Mouse (Mus musculus): Measurements from ENCODE around the gene Clic1.
"Not testable (repeated sequence)": the region's sequence is repeated elsewhere in the genome, so short reads cannot be mapped to it uniquely, and the experiment has no call there.

The Clic1 gene

GRCm38 (mm10) chr17:35021163-35021808 lies 28.5 kb upstream of the Clic1 start:
- DNase-seq (ENCODE audit: low read depth, low spot score) = peak; percentile 81

GRCm38 (mm10) chr17:35021842-35022477 lies 27.8 kb upstream of the Clic1 start:
- no peak for DNase-seq (ENCODE audit: low read depth, low spot score)

DNA sequence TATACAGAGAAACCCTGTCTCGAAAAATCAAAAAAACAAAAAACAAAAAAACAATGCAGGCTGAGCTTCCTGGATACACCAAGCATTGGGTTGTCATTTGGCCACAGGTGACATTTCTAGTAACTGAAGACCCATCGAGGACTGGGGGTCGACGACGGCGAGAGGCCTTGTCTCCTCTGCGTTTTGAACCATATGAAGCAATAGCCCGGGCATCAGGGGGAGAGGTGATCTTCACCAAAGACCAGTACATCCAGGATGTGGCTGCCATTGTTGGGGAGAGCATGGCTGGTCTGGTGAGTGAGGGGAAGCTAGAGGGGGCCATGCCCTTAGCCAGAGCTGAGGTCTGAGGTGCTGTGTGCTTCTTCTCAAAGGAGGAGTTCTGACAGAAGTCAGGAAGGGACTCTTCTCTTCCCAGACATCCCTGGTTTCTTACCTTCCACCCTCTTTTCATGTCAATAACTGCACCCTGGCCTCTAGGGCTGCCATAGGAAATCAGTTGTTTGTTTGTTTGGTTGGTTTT lies 27.2 kb upstream of the Clic1 start:
- DNase-seq (ENCODE audit: low read depth, low spot score) = no peak

DNA sequence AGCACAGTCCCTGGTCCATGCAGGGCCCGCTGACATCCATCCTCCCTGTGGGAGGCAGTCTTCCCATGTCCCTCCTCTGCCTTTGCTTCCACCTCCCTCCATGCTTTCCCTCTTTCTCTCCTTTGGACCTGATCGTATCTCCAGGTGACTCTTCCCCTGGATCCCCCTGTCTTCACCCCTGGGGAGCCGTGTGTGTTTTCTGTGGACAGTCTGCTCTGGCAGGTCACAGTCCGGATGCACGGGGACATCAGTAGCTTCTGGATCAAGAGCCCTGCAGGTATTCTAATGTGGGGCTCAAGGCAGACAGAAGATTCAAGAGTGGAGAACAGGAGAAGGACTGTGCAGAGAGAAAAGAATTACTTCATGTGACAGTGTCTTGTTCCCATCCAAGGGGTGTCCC lies 26.5 kb upstream of the Clic1 start:
- DNase-seq (ENCODE audit: low read depth, low spot score) = no peak

DNA sequence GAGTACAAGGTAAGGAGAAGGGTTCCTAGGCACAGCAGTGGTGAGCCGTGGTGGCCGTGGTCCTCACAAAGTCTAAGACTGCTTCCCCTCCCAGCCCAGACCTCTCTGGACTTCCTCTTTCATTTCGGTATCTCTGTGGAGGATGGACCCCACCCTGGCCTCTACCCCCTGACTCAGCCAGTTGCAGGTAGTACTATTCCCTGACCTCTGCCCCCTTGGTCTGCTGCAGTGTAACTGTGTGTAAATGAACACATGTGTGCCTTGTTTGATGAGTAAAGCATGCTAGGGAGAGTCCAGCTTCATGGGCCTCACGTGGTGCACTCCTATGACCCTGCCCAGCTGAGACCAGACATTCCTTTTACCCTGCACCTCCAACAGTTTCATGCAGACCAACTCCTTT lies 26.0 kb upstream of the Clic1 start:
- DNase-seq (ENCODE audit: low read depth, low spot score) = no peak

DNA sequence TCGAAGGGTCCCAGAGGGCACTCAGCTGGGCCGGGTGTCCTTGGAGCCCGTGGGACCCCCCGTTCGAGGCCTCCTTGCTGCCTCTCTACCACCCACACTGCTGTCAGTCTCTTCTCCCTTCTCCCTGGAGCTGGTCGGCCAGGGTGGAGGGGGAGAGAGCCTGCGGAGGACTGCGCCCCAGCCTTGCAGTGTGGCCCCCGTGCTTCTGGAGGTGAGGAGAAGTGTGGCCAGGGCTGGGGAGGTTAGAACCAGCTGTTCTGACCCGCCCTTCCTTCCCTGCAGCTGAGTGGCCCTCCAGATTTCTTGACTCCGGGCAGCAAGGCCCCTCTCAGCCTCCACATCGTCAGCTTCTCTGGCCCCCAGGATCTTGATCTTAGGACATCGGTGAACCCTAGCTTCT lies 25.5 kb upstream of the Clic1 start:
- no peak for DNase-seq (ENCODE audit: low read depth, low spot score)

- DNase-seq (ENCODE audit: low read depth, low spot score) = no peak
These were observed 24.9 kb upstream of the Clic1 start for GRCm38 (mm10) chr17:35024691-35025488.

DNA sequence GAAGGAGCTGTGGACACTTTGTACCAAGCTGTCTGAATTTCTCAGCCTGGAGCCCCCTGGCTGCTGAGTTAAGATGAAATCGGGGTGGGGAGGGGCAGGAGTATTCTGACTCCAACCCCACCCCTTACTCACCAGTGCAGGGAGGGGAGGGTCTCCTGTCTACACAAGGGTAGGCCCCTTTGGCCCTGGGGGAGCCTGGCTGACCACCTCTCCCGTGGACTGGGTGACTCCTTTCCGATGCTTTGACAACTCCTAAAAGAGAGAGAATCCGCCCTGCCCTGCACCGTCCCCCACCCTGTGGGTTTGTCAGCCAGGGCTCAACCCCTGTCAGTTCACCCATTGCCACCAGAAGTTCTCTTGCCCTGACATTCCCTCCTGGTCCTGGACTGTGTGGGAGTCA lies 23.6 kb upstream of the Clic1 start:
- no peak for DNase-seq (ENCODE audit: low read depth, low spot score)

DNA sequence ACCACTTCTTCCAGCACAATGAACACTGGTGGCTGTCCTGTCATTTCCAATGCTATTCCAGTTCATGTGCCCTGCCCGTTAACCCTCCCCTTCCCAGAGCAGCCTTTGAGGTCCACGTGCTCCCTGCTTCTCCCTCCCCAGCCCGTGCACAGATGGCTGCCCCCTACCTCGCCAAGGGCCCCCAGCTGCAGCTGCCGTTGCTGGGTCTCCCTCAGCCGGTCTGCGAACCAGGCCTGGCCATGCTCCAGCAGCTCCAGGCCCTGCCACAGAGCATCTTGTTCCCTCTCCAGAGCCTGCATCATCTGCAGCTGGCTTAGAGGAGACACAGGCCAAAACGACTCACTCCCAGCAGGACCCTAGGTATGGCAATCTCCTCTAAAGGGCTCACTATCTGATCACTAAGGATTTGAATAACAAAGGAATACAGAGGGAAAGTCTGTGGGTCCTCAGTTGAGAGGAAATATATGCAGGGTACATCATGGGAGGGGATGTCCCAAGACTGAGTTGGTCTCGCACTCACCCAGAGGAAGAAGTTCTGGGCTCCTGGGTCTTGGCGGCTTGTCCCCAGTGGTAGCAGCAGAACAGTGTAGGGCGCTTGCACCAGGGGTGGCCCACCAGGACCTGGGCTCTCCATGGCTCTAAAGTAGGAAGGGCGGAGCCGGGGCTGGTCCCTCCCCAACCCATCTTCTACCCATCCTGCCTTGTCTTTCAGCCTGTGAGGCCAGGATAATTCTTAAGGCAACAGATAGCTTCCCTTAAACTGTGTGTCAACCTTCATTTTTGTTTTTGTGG lies 22.3 kb upstream of the Clic1 start, which contains the start of gene Sapcd1:
Gene Sapcd1 (minus strand): TSS at position 740 of the 792 bp plus-strand sequence.
- DNase-seq (ENCODE audit: low read depth, low spot score) = no peak

GRCm38 (mm10) chr17:35028315-35028714 lies 21.5 kb upstream of the Clic1 start:
- DNase-seq (ENCODE audit: low read depth, low spot score) = no peak

DNA sequence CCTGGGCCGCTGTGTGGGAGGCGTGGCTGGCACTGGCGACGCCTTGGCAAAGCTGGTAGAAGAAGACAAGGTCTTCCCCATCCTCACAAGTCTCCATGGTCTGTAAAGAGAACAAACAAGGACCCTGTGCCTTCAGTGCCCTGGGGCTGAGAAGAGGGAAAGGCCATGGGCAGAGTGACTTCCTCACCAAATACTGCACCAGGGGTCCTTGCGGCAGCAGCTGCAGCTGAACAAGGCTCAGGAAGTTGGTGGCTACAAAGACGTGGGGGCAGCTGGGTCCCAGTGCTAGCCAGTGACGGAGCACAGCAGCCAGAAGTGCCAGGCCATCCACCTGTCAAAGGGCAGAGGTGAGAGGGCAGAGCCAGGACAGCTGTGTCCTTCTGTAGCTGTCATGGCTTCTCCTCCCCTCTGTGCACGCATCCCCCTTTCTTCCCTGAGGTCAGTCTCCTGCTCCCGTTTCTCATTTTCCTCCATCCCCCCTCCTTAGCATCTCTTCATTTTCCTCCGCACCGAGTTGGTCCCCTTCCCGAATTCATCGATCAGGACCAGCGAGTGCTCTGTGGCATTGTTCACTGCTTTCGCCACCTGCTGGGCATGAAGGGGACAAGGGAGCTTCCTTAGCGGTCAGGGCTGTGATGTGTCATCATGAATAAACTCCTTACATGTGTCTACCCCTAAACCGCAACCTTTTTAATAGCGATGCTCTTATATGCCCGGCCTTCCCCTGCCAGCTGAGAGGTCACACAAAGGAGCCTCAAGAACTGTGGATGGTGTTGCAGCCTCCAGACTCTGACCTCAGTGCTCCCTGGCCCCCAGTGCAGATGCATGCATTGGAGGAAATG lies 19.9 kb upstream of the Clic1 start:
- DNase-seq (ENCODE audit: low read depth, low spot score) = peak; percentile 33

- DNase-seq (ENCODE audit: low read depth, low spot score) = no peak
These were observed 18.5 kb upstream of the Clic1 start for GRCm38 (mm10) chr17:35031272-35031671.

DNA sequence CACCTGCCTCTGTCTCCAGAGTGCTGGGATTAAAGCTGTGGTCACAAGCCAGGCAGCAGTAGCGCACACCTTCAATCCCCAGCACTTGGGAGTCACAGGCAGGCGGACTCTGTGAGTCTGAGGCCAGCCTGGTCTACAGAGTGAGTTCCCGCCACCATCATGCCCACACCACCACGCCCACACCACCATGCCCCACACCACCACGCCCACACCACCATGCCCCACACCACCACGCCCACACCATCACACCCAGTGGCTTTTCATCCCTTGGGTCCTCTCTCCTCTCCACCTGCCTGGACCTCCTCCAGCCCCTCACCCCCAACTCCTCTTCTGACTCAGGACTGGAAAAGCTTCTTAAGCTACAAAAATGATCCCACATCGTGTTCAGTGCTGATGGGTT lies 17.9 kb upstream of the Clic1 start:
- DNase-seq (ENCODE audit: low read depth, low spot score) = no peak

- DNase-seq (ENCODE audit: low read depth, low spot score) = no peak
These were observed 17.4 kb upstream of the Clic1 start for GRCm38 (mm10) chr17:35032323-35032870.

- not testable (repeated sequence) for DNase-seq (ENCODE audit: low read depth, low spot score)
These were observed 16.1 kb upstream of the Clic1 start for GRCm38 (mm10) chr17:35033703-35034102.

DNA sequence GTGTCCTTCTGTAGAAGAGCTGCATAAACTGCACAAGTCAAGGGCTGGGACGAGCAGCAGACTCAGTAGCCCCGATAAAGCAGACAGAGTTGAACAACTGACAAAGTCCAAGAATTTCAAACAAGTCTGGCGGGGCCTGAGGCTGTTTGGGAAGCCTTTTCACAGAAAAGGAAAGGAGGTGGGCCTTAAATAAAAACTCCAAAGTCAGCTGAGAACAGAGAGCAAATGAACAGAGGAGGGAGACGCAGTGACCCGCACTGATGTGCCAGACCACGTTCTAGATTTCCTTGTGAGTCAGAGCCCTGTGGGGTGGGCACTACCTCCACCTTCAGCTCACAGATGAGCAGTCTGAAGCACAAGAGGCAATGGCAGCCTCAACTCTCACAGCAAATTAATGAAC lies 14.9 kb upstream of the Clic1 start:
- DNase-seq (ENCODE audit: low read depth, low spot score) = no peak

GRCm38 (mm10) chr17:35039121-35039873 lies 10.5 kb upstream of the Clic1 start:
- no peak for DNase-seq (ENCODE audit: low read depth, low spot score)

- no peak for DNase-seq (ENCODE audit: low read depth, low spot score)
These were observed 6.0 kb upstream of the Clic1 start for GRCm38 (mm10) chr17:35043794-35044193.

DNA sequence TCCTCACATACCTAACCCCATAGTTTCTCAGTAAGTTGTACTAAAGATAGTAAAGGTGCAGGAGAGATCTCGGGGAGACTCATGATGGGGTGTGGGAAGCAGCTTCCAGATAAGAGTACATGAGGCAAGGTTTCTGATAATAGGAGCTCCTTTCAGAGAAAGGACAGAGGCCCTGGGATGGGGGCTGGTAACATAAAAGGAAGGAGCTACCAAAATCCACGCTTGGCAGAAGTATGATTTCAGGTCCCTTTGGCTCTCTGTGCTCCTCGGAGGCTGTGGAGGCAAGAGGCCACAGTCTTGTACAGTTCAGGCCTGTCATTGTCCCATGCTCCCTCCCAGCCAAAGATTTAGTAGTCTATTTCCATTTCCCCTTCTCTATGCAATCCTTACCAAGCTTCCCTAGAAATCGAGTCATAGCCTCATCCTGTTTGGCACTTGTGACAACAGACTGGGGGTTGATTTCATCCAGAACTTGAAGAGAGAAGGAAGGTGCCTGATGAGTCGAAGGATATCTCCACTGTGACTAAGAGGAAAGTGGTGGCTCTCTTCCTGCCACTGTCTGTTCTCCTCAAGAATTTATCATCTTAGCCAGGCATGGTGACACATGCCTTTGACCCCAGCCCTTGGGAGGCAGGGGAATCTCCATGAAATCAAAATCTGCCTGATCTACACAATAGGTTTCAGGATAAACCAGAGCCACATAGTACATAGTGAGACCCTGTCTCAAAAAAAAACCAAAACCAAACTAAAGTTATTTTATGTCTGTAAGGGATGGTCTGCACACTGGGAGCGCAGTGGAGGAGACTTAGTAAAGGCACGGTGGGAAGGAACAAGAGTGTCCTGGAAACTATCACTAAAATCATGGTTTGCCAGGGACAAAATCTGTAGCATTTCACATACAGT lies 4.6 kb upstream of the Clic1 start:
- DNase-seq (ENCODE audit: low read depth, low spot score) = no peak

Data from CD4-positive helper T cell, adult 2 months (primary cell).